Mouse (Mus musculus): ENCODE data around the gene Bscl2.

GRCm38 (mm10) chr19:8853117-8853516 lies 15.8 kb downstream of the Bscl2 start:
- TF ChIP-seq CTCF (conservative IDR thresholded peaks at IDR 0.05; ENCODE audit: insufficient read depth, insufficient read length, low read depth, low read length) = no peak
- TF ChIP-seq POLR2A (IDR thresholded peaks at IDR 0.05; ENCODE audit: low read depth, low read length) = no peak
